Mouse (Mus musculus) frontal cortex, adult 2 months (tissue): ENCODE results near the gene Dido1. TPM values are rescaled to one million over a fixed set of nuclear protein-coding genes. Genes with fewer than 3 reads are reported as not detected.
"Not testable (repeated sequence)": the region's sequence is repeated elsewhere in the genome, so short reads cannot be mapped to it uniquely, and the experiment has no call there.

Source experiments
- DNase-seq, 2 experiments: peaks; one replicate each; pipeline ENCODE4 v3.0.0; 2022; ENCODE audit warnings: low spot score in 1 of 2; ENCODE audit errors: extremely low spot score in 1 of 2
- polyA plus RNA-seq: library from polyadenylated mRNA; depleted of rRNA; stranded (reverse); fragments of >200 nt; gene quantifications from 2 replicates; pipeline ENCODE4 v1.2.3, GENCODE M21; 2012

Dido1 gene
- polyA plus RNA-seq, 1 experiment = 39.7 TPM

- DNase-seq = no peak
Observed at GRCm38 (mm10) chr2:180725414-180725778, 15.6 kb upstream of the Dido1 start.

- DNase-seq = no peak
Observed at GRCm38 (mm10) chr2:180724585-180725413, 15.0 kb upstream of the Dido1 start, which contains the start of gene Slc17a9. Slc17a9 (plus strand) TSS chr2:180725263.

- DNase-seq = no peak
Observed at GRCm38 (mm10) chr2:180723865-180724264, 14.1 kb upstream of the Dido1 start.

GRCm38 (mm10) chr2:180722748-180723147 lies 12.9 kb upstream of the Dido1 start:
- not testable (repeated sequence) for DNase-seq

- no peak for DNase-seq
Observed at GRCm38 (mm10) chr2:180712037-180712689, 2.4 kb upstream of the Dido1 start.

GRCm38 (mm10) chr2:180711527-180711926 lies 1.7 kb upstream of the Dido1 start:
- no peak for DNase-seq

GRCm38 (mm10) chr2:180710276-180711155 lies 717 bp upstream of the Dido1 start:
- no peak for DNase-seq

GRCm38 (mm10) chr2:180709023-180709922 lies 526 bp downstream of the Dido1 start:
- no peak for DNase-seq

- no peak for DNase-seq
Observed at GRCm38 (mm10) chr2:180705975-180706374, 3.8 kb downstream of the Dido1 start.

GRCm38 (mm10) chr2:180705066-180705465 lies 4.7 kb downstream of the Dido1 start:
- no peak for DNase-seq

- no peak for DNase-seq
Observed at GRCm38 (mm10) chr2:180704591-180704990, 5.2 kb downstream of the Dido1 start.

GRCm38 (mm10) chr2:180703645-180704359 lies 6.0 kb downstream of the Dido1 start:
- no peak for DNase-seq

- no peak for DNase-seq
Observed at GRCm38 (mm10) chr2:180703175-180703574, 6.6 kb downstream of the Dido1 start.

- no peak for DNase-seq
Observed at GRCm38 (mm10) chr2:180702701-180703149, 7.1 kb downstream of the Dido1 start.

- peak; percentile 79 to 91 for DNase-seq
Observed at GRCm38 (mm10) chr2:180701767-180702621, 7.8 kb downstream of the Dido1 start.

GRCm38 (mm10) chr2:180701053-180701766 lies 8.6 kb downstream of the Dido1 start:
- peak in 1 of 2 experiments; percentile 29 for DNase-seq

GRCm38 (mm10) chr2:180700457-180700856 lies 9.3 kb downstream of the Dido1 start:
- no peak for DNase-seq

- DNase-seq = no peak
Observed at GRCm38 (mm10) chr2:180695176-180695575, 14.6 kb downstream of the Dido1 start.
